Mouse (Mus musculus) embryonic facial prominence, embryonic 10.5 days (tissue): ENCODE measurements around the gene Tmem98. TPM values are rescaled to one million over a fixed set of nuclear protein-coding genes. Genes with fewer than 3 reads are reported as not detected.

Source experiments
- DNase-seq: peaks from one replicate; pipeline ENCODE4 v3.0.0-alpha.2; 2017; ENCODE audit warnings: low spot score
- H3K27ac ChIP-seq: fragments of 300-500 bp; sonication (generic); replicated peaks from 2 replicates; pipeline ENCODE4 v1.5.1; 2016; ENCODE audit warnings: mild to moderate bottlenecking
- H3K27me3 ChIP-seq: fragments of 300-500 bp; sonication (generic); replicated peaks from 2 replicates; pipeline ENCODE4 v1.6.1; 2016; ENCODE audit warnings: low read depth, mild to moderate bottlenecking; ENCODE audit not compliant: poor library complexity, severe bottlenecking
- H3K36me3 ChIP-seq: fragments of 300-500 bp; sonication (generic); replicated peaks from 2 replicates; pipeline ENCODE4 v1.6.1; 2016; ENCODE audit warnings: mild to moderate bottlenecking, moderate library complexity
- H3K4me1 ChIP-seq: fragments of 300-500 bp; sonication (generic); 2 replicates; pipeline ENCODE4 v1.6.1; 2016
- H3K4me3 ChIP-seq: fragments of 300-500 bp; sonication (generic); 2 replicates; pipeline ENCODE4 v1.5.1; 2016; ENCODE audit warnings: mild to moderate bottlenecking, moderate library complexity
- H3K9me3 ChIP-seq: fragments of 300-500 bp; sonication (generic); 2 replicates; pipeline ENCODE4 v1.6.1; 2016; ENCODE audit warnings: mild to moderate bottlenecking
- WGBS: fragments of 180-500 bp; shearing (Covaris S2); methylation state at CpG from one replicate; pipeline ENCODE4 v1.1.7; 2016; 5-methylcytosine and 5-hydroxymethylcytosine counted together
- polyA plus RNA-seq: library from polyadenylated mRNA; unstranded; fragments of >200 nt; fragmentation: Nextera tagmentation; extraction: Ambion mirVana; gene quantifications from 2 replicates; pipeline ENCODE4 v1.2.1, GENCODE M21; 2016

Gene Tmem98
- polyA plus RNA-seq = 120 and 125 TPM in 2 replicates

DNA sequence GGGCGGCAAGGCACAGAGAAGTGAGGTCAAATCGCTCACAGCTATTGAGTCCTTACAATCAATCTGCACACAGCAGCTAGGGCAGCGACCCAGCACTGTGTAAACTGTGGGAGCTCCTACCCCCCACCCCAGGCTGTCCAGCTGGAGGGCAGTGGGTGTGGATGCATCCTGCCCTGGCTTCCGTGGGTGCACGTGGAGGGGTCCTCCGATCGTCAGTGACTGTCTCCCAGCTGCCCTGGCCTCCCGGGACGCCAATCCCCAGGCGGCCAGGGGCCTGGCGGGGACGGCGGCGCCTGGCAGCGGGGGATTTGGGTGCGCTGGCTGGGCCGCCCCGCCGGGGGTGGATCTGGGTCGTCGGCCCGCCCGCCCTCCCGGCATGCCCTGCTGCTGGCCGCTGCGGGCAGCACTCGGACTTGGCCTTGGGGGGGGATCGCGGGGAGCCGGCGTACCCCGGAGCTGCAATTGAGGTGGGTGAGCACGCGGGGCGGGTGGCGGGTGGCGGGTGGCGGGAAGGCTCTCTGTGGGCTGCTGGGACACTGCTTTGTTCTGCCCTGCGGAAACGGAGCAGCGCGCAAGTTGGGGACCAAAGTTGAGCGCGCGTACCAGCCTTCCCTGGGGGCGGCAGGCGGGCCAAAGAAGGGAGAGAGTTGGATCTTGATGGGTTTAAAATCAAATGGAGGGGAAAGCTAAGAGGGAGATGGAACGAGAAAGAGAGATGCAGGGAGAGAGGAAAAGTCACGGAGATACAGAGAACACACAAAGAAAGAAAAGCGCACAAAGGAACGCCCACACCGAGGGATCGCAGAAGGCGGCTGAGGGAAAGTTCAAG lies at the start of gene Tmem98:
Gene Tmem98 (plus strand): TSS at position 183 of the 829 bp plus-strand sequence.
- Histone ChIP-seq H3K36me3 (peaks cover 34% of the 10 kb centered on the region), H3K4me3 (peak within 1 kb of the TSS; percentile 77), H3K27me3 (no peaks in the 10 kb centered on the region), H3K9me3 (no peaks in the 10 kb centered on the region), H3K27ac (peak within 1 kb of the TSS; percentile 99), H3K4me1 (peaks cover 42% of the 10 kb centered on the region)
- 2% methylated on average over 54 of the region's 54 CpGs for WGBS
- peak; percentile 82 for DNase-seq

- Histone ChIP-seq H3K4me3 (no peak overlapping the region), H3K27ac (no peak overlapping the region), H3K4me1 (no peaks in the 10 kb centered on the region), H3K9me3 (no peaks in the 10 kb centered on the region), H3K36me3 (no peaks in the 10 kb centered on the region), H3K27me3 (no peaks in the 10 kb centered on the region)
- WGBS = 90% methylated on average over 3 of the region's 3 CpGs
- no peak for DNase-seq
Observed at GRCm38 (mm10) chr11:80761285-80761974, 48.5 kb upstream of the Tmem98 start.

- no peaks in the 10 kb centered on the region for H3K4me1 ChIP-seq
- H3K27ac ChIP-seq = no peak overlapping the region
- no peaks in the 10 kb centered on the region for H3K9me3 ChIP-seq
- DNase-seq = no peak
- no peaks in the 10 kb centered on the region for H3K27me3 ChIP-seq
- WGBS = 79% methylated on average over 4 of the region's 4 CpGs
- H3K36me3 ChIP-seq = no peaks in the 10 kb centered on the region
- H3K4me3 ChIP-seq = no peak overlapping the region
Observed at GRCm38 (mm10) chr11:80762066-80762465, 47.9 kb upstream of the Tmem98 start.

GRCm38 (mm10) chr11:80766068-80766467 lies 43.9 kb upstream of the Tmem98 start:
- DNase-seq = no peak
- Histone ChIP-seq H3K4me1 (0 out of 2 replicates have a peak, but pooled peaks cover 3% of the 10 kb centered on the region), H3K9me3 (no peaks in the 10 kb centered on the region), H3K27ac (no peak overlapping the region), H3K4me3 (no peak overlapping the region), H3K27me3 (no peaks in the 10 kb centered on the region), H3K36me3 (no peaks in the 10 kb centered on the region)
- WGBS = 86% methylated on average over 4 of the region's 4 CpGs

GRCm38 (mm10) chr11:80766472-80767319 lies 43.3 kb upstream of the Tmem98 start:
- H3K9me3 ChIP-seq = no peaks in the 10 kb centered on the region
- 0 out of 2 replicates have a peak, but pooled peaks cover 4% of the 10 kb centered on the region for H3K4me1 ChIP-seq
- no peak overlapping the region for H3K4me3 ChIP-seq
- no peaks in the 10 kb centered on the region for H3K36me3 ChIP-seq
- no peak for DNase-seq
- H3K27ac ChIP-seq = no peak overlapping the region
- no peaks in the 10 kb centered on the region for H3K27me3 ChIP-seq
- WGBS = 83% methylated on average over 6 of the region's 6 CpGs

- DNase-seq = no peak
- H3K4me1 ChIP-seq = 0 out of 2 replicates have a peak, but pooled peaks cover 4% of the 10 kb centered on the region
- no peak overlapping the region for H3K4me3 ChIP-seq
- H3K9me3 ChIP-seq = no peaks in the 10 kb centered on the region
- no peak overlapping the region for H3K27ac ChIP-seq
- no peaks in the 10 kb centered on the region for H3K36me3 ChIP-seq
- no peaks in the 10 kb centered on the region for H3K27me3 ChIP-seq
- WGBS = 77% methylated on average over 3 of the region's 3 CpGs
Observed at GRCm38 (mm10) chr11:80767320-80767617, 42.7 kb upstream of the Tmem98 start.

- H3K9me3 ChIP-seq = no peaks in the 10 kb centered on the region
- no peak overlapping the region for H3K4me3 ChIP-seq
- H3K4me1 ChIP-seq = 0 out of 2 replicates have a peak, but pooled peaks cover 4% of the 10 kb centered on the region
- 77% methylated on average over 3 of the region's 3 CpGs for WGBS
- H3K27me3 ChIP-seq = 0 out of 2 replicates have a peak, but pooled peaks cover 4% of the 10 kb centered on the region
- no peaks in the 10 kb centered on the region for H3K36me3 ChIP-seq
- H3K27ac ChIP-seq = no peak overlapping the region
- no peak for DNase-seq
Observed at GRCm38 (mm10) chr11:80771186-80771585, 38.8 kb upstream of the Tmem98 start.

GRCm38 (mm10) chr11:80771596-80772250 lies 38.3 kb upstream of the Tmem98 start:
- no peak for DNase-seq
- Histone ChIP-seq H3K4me1 (0 out of 2 replicates have a peak, but pooled peaks cover 4% of the 10 kb centered on the region), H3K9me3 (no peaks in the 10 kb centered on the region), H3K27ac (no peak overlapping the region), H3K36me3 (no peaks in the 10 kb centered on the region), H3K27me3 (0 out of 2 replicates have a peak, but pooled peaks cover 4% of the 10 kb centered on the region), H3K4me3 (no peak overlapping the region)
- WGBS = 79% methylated on average over 5 of the region's 5 CpGs

DNA sequence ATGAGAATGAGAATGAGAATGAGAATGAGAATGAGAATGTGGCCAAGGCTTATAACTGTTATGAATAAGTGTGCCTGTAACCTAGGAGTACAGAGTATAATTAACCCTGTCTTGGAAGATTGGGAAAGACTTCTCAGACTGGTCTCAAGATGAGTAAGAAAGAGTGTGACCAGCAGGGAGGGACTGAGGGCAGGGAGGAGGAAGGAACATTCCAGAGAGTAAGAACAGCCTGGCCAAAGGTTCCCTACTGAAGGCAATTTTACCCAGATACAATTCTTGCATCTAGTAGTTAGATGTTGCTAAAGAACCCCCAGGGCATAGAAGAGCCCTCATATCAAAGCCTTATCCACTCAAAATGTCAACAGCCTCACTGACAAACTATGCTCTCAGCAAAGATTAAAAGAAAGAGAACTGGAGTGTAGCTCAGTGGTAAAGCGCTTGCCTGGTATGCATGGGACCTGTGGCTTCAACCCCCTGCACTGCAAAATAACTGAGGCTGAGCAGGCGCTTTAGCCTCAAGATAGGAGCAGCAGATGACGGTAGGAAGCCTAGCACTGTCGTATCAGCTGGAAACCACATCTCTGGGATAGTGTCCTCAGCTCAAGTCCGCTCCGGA lies 37.3 kb upstream of the Tmem98 start:
- WGBS = 79% methylated on average over 6 of the region's 6 CpGs
- H3K4me3 ChIP-seq = no peak overlapping the region

DNA sequence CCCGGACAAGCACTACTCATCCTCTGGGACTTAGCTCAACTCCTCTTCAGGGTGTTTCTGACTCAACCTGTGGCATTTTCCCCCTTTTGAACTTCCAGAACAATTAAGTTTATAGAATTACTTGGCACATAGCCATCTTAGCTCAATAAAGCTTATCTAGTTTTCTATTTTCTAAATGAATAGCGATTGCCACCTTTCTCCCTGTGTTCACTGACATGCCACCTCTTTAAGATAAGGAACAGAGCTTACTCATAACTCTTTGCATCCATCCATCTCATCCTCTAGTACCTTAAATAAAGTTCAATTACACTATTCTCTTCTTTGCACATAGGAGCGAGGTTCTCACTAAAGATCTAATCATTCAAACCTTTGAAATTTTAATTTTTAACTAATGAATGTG lies 34.4 kb upstream of the Tmem98 start:
- Histone ChIP-seq H3K36me3 (no peaks in the 10 kb centered on the region), H3K27ac (no peak overlapping the region), H3K4me1 (peaks cover 19% of the 10 kb centered on the region), H3K9me3 (no peaks in the 10 kb centered on the region), H3K27me3 (peaks cover 22% of the 10 kb centered on the region), H3K4me3 (no peak overlapping the region)
- 81% methylated on average over 3 of the region's 3 CpGs for WGBS
- no peak for DNase-seq

More for the DNA sequence above, 37.3 kb upstream of the Tmem98 start:
- Histone ChIP-seq H3K4me1 (0 out of 2 replicates have a peak, but pooled peaks cover 4% of the 10 kb centered on the region), H3K27me3 (peaks cover 4% of the 10 kb centered on the region; the same call in 1 of the 2 replicates), H3K36me3 (no peaks in the 10 kb centered on the region), H3K27ac (no peak overlapping the region), H3K9me3 (no peaks in the 10 kb centered on the region)
- no peak for DNase-seq

GRCm38 (mm10) chr11:80777708-80778107 lies 32.3 kb upstream of the Tmem98 start:
- 87% methylated on average over 2 of the region's 2 CpGs for WGBS
- H3K27ac ChIP-seq = no peak overlapping the region

More at GRCm38 (mm10) chr11:80777708-80778107, 32.3 kb upstream of the Tmem98 start:
- no peaks in the 10 kb centered on the region for H3K9me3 ChIP-seq
- no peak overlapping the region for H3K4me3 ChIP-seq
- DNase-seq = no peak
- H3K27me3 ChIP-seq = peaks cover 22% of the 10 kb centered on the region
- no peaks in the 10 kb centered on the region for H3K36me3 ChIP-seq
- peaks cover 15% of the 10 kb centered on the region for H3K4me1 ChIP-seq
